ENCODE assay signal across 8 mouse cellular contexts in the genomic region with DNA sequence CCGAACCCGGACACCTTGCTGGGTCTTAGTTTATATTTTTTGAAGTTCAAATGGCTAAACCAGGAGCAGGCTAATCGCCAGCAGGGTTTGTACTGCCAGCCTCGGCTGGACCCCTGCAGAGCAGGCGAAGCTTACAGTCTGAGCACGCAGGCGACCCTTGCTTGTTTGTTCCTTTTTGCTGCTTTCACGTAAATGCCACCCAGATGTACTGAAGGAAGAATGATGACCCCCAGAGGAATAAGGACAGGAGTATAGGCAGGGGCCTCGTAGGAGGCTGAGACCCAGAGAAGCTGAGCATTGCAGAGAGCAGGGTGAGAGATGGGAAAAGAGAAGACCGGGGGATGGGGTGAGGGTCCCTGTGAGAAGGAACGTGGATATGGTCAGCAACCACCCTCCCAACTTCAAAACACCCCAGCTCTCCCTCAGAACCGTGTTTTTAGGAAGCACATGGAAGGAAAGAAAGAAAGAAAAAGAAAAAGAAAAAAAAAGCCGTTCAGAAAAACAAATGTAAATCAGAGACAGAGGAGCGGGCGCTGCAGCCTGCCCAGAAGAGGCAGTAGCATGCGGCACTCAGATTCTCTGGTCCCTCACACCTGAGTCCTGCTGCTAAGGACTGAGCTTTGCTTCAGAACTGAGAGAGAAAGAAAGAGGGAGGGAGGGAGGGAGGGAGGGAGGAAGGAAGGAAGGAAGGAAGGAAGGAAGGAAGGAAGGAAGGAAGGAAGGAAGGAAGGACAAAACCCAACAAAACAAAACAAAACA. TPM values are rescaled to one million over a fixed set of nuclear protein-coding genes. Genes with fewer than 3 reads are reported as not detected.
DNase-seq lines count a peak whose midpoint lies in the region; ATAC-seq and TF ChIP-seq lines count a peak whose summit lies in the region.

No protein-coding gene starts in this region.

- no peak for DNase-seq in frontal cortex, adult 2 months (ENCODE audit: extremely low spot score in 1 of 2, low spot score in 1 of 2)
- peak; percentile 32 for DNase-seq in retina, embryonic 14.5 days (ENCODE audit: low spot score)
- no peak for DNase-seq in retina, postnatal 1 day
- DNase-seq in limb, embryonic 14.5 days (ENCODE audit: low spot score), result no peak
- no peak for DNase-seq in left cerebral cortex, postnatal 14 days (ENCODE audit: low spot score in 2 of 2)
- no peak for DNase-seq in spleen, adult 12 weeks (ENCODE audit: low spot score)

- H3K4me3 ChIP-seq in limb, embryonic 14.5 days (replicated peaks; ENCODE audit: low read length), result peak overlapping the region; percentile 36

- ATAC-seq in frontal cortex, adult (ENCODE audit: low TSS enrichment), result peak; percentile 35
- ATAC-seq in limb, embryonic 14.5 days (ENCODE audit: low FRiP score, low read depth), result peak; percentile 13; the same call in 1 of the 2 replicates
- ATAC-seq in CD4-positive, CD25-positive, alpha-beta regulatory T cell, adult 4 months, result no peak

- H3K9me3 ChIP-seq in limb, embryonic 14.5 days (ENCODE audit: control insufficient read depth, low read length), result no peaks in the 10 kb centered on the region

- peak overlapping the region; percentile 82 for H3K4me2 ChIP-seq in limb, embryonic 14.5 days (replicated peaks; ENCODE audit: low read depth, low read length, severe bottlenecking)

- peak overlapping the region; percentile 41; the same call in 1 of the 2 replicates for H3K9ac ChIP-seq in limb, embryonic 14.5 days (ENCODE audit: low read depth, low read length, severe bottlenecking)

- no peak overlapping the region for H3K27ac ChIP-seq in limb, embryonic 14.5 days (replicated peaks; ENCODE audit: low read depth, low read length)

- intact Hi-C loops in left cerebral cortex, postnatal 14 days (cut with DNase I), result loop anchor here (2.0 to 5.0 kb wide), 5 partner anchors 77 to 362 kb away; partner anchors contain the start of gene Prelid3b

- WGBS in limb, embryonic 14.5 days, result 3% methylated on average over 16 of the region's 16 CpGs

- no peaks in the 10 kb centered on the region; the same call in 1 of the 2 replicates for H3K4me1 ChIP-seq in limb, embryonic 14.5 days (ENCODE audit: control insufficient read depth, insufficient read depth, low read length)

- no peaks in the 10 kb centered on the region for H3K36me3 ChIP-seq in limb, embryonic 14.5 days (ENCODE audit: control insufficient read depth, insufficient read depth, low read length)

- TF ChIP-seq POLR2A in limb, embryonic 14.5 days (IDR thresholded peaks at IDR 0.05; ENCODE audit: borderline replicate concordance, extremely low read depth, insufficient read depth, insufficient read length), result no peak

- no peaks in the 10 kb centered on the region for H3K27me3 ChIP-seq in limb, embryonic 14.5 days (ENCODE audit: control insufficient read depth, insufficient read depth, low read length)

RNA-seq across cellular contexts. Expression of gene Zfp831, which starts 31.1 kb away (rescaled TPM):
- polyA plus RNA-seq in frontal cortex, adult 2 months (2012; rRNA removed), result 6.2 and 7.0 TPM in 2 replicates
- 0.04 and 0.08 TPM in 2 replicates for polyA plus RNA-seq in limb, embryonic 14.5 days (2012; rRNA removed)
- polyA plus RNA-seq in limb, embryonic 14.5 days (2014; fragmentation: Nextera tagmentation; extraction: Ambion mirVana), result 0.01 and 0.03 TPM in 2 replicates
- 1 to 10 TPM; 9.2 to 9.6 TPM for polyA plus RNA-seq in CD4-positive, CD25-positive, alpha-beta regulatory T cell, adult 4 months (2017; shearing (Covaris generic))
- 1 to 10 TPM; 8.6 to 8.8 TPM for total RNA-seq in left cerebral cortex, postnatal 14 days (2021)
